Mouse (Mus musculus) G1E-ER4 (cell line): ENCODE data around the gene Dnah11. TPM values are rescaled to one million over a fixed set of nuclear protein-coding genes. Genes with fewer than 3 reads are reported as not detected.

Experiments used
- GATA1 ChIP-seq: IDR thresholded peaks from one replicate; pipeline ENCODE4 v1.8.0; 2012; ENCODE audit warnings: low read length, inconsistent platforms
- polyA plus RNA-seq: library from polyadenylated mRNA; stranded (reverse); fragments of >175 nt; gene quantifications from 2 replicates; pipeline ENCODE4 v1.2.3, GENCODE M21; 2012

The Dnah11 gene
- polyA plus RNA-seq, 1 experiment: not detected

- no peak for TF ChIP-seq GATA1
Observed at GRCm38 (mm10) chr12:117946823-117947704, 251.8 kb downstream of the Dnah11 start.

GRCm38 (mm10) chr12:117941947-117942346, 256.9 kb downstream of the Dnah11 start:
- no peak for TF ChIP-seq GATA1

GRCm38 (mm10) chr12:117938214-117938613, 260.6 kb downstream of the Dnah11 start:
- no peak for TF ChIP-seq GATA1

- no peak for TF ChIP-seq GATA1
Observed at GRCm38 (mm10) chr12:117932026-117932425, 266.8 kb downstream of the Dnah11 start.

GRCm38 (mm10) chr12:117929768-117930167, 269.1 kb downstream of the Dnah11 start:
- TF ChIP-seq GATA1: no peak

GRCm38 (mm10) chr12:117915826-117916588, 282.8 kb downstream of the Dnah11 start:
- TF ChIP-seq GATA1: no peak

- no peak for TF ChIP-seq GATA1
Observed at GRCm38 (mm10) chr12:117914613-117915245, 284.1 kb downstream of the Dnah11 start.

- no peak for TF ChIP-seq GATA1
Observed at GRCm38 (mm10) chr12:117911396-117911795, 287.4 kb downstream of the Dnah11 start.

GRCm38 (mm10) chr12:117903671-117904070, 295.2 kb downstream of the Dnah11 start:
- no peak for TF ChIP-seq GATA1

GRCm38 (mm10) chr12:117887422-117887821, 311.4 kb downstream of the Dnah11 start:
- no peak for TF ChIP-seq GATA1

GRCm38 (mm10) chr12:117884627-117885026, 314.2 kb downstream of the Dnah11 start:
- TF ChIP-seq GATA1: no peak

- no peak for TF ChIP-seq GATA1
Observed at GRCm38 (mm10) chr12:117878341-117878740, 320.5 kb downstream of the Dnah11 start.

GRCm38 (mm10) chr12:117872265-117872664, 326.6 kb downstream of the Dnah11 start:
- no peak for TF ChIP-seq GATA1

- TF ChIP-seq GATA1: no peak
Observed at GRCm38 (mm10) chr12:117867708-117868564, 330.9 kb downstream of the Dnah11 start.

GRCm38 (mm10) chr12:117862655-117863054, 336.2 kb downstream of the Dnah11 start:
- TF ChIP-seq GATA1: no peak
